Mouse (Mus musculus) lung, postnatal 10 days (tissue): ENCODE results near the gene Gon7.

ENCODE experiments used
- DNase-seq: peaks from one replicate; pipeline ENCODE4 v3.0.0; 2021

Gene Gon7

DNA sequence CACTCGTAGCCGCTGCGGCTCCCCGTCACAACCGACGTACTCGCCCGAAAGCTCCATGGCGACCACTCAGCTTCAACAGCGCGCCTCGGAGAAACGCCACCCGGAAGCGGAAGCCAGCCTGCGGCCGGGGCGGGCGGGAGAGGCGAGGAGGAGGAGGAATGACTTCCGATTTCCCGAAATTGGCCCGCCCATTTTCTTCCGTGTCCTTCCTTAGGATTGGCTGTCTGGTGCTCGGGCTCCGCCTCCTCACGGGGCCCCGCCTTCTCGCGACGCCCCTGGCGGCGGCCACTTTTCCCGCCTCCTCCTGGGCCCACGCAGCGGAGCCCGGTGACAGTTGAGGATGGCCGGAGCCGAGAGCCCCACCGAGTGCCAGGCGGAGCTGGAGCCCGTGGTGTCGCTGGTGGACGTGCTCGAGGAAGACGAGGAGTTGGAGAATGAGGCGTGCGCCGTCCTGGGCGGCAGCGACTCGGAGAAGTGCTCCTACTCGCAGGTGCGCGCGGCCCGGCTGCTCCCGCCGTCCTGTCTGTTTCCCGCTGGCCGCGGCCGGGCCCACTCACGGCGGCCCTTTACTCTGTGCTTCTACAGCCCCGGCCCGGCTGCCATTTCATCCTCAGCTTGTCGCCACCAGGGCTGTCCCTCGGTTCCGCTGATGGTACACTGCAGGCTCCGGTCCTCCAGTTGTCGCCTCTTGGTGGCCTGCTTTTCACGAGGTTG, at the start of gene Gon7, which contains the start of the genes Gm28051 and Ubr7:
Gene Gon7 (minus strand): TSS at position 115 of the 714 bp plus-strand sequence.
Gene Gm28051 (minus strand): TSS at position 77 of the 714 bp plus-strand sequence.
Gene Ubr7 (plus strand): TSS at position 279 of the 714 bp plus-strand sequence.
- DNase-seq, result peak; percentile 98

GRCm38 (mm10) chr12:102799528-102799927, 41.9 kb upstream of the Gon7 start:
- no peak for DNase-seq

DNA sequence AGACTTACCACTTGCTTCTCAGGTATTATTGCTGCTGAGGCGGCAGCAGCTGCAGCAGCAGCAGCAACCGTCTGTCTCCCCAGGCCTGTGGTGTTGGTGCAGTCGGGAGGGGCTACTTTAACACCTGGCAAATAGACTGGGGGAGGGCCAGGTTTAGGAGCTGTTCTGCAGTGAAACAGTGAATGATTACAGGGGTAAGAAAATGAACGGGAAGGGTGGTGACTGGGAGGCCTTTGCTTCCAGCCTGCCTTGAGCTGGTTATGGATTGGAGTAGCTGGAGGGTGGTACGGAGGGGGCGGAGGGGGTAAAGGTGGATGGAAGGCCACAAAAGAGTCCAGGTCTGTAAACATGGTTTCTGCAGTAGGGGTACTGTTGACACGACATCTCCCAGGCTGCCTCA, 30.3 kb upstream of the Gon7 start:
- no peak for DNase-seq

DNA sequence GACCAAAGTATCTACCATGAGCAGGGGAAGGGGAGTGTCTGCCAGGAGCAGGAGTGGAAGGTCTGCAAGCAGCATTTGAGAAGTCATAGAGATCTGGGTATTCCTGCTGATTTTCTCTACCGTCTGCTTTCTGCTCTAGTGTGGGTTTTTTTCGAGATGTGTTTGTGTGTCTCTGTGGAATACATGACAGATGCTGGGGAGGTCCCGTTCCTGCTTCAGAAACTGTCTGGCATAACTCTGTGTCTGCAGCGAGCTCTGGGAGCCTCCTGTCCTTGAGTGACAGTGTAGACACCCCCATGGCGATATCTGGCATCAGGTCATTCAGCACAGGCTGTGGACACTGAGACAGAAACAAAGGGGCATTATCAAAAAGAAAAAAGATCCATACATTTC, 28.0 kb upstream of the Gon7 start:
- DNase-seq, result no peak

DNA sequence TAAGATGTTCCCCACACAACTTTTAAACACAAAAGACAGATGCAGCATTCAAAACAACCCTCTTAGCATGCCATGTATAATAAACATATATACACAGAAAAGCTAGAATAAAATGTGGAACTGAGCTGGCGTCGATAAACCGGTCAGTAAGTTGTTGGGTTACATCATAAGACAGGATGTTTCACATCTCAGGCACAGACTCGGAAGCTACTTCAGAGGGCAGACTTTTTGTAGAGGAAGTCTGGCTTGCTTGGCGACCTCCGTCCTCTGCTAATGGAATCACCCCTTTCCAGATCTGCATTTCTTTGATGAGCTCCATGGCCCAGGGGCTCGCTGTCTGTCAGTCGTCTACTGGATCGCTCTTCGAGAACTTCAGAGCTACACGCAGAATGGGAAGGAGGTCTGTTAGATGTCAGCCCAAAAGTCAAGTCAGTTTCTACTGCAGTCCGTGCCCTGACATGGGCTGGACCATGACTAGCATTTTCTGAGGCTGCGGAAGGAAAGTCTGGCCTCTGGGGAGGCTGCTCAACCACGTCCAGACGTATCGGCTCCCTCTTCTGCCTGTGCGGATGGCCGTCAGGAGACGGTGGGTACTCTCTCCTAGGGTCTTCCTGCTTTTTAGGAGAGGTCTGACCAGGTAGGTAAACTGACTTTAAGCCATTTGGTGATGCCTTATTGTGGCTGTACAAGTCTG, 27.4 kb upstream of the Gon7 start:
- no peak for DNase-seq

DNA sequence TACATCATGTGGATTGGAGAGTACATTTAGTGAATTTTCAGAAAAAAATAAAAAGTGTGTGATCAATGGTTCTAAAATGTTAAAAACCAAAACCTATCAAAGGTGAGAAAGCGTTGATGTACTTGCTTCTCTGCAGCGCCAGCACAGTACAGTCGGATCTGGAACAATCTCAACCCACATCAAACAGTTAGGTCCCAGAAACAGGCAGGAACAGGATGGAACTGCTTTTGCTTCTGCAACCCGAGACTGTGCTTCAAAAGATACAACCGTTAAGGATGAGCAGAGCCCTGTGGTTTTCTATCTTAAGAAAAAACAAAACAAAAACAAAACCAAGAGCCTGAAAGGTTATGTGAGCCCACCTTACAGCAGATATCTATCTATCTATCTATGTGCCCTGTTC, 25.2 kb upstream of the Gon7 start:
- no peak for DNase-seq

GRCm38 (mm10) chr12:102779452-102779851, 21.8 kb upstream of the Gon7 start:
- DNase-seq, result peak; percentile 34

- DNase-seq, result no peak
Measured at GRCm38 (mm10) chr12:102778151-102778550, 20.5 kb upstream of the Gon7 start.

- no peak for DNase-seq
Measured at GRCm38 (mm10) chr12:102776035-102776434, 18.4 kb upstream of the Gon7 start.

GRCm38 (mm10) chr12:102772676-102773075, 15.1 kb upstream of the Gon7 start:
- no peak for DNase-seq

GRCm38 (mm10) chr12:102771601-102772000, 14.0 kb upstream of the Gon7 start:
- DNase-seq, result no peak

DNA sequence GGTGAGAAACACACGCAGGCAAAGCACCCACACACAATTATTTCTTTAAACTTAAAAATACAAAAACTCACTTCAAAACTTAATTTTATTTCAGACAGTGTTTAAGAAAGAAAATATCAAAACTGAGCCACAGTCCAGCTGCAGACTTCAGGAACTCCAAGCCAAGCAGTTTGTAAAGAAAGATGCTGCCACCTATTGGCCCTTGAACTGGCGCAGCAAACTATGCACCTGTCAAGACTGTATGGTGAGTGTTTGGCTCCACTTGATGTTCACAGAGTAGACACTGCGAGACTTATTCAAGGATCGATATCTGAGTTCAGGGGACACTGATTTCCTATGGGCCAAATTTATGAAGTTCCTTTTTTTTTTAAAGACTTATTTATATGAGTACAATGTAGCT, 11.4 kb upstream of the Gon7 start:
- no peak for DNase-seq

DNA sequence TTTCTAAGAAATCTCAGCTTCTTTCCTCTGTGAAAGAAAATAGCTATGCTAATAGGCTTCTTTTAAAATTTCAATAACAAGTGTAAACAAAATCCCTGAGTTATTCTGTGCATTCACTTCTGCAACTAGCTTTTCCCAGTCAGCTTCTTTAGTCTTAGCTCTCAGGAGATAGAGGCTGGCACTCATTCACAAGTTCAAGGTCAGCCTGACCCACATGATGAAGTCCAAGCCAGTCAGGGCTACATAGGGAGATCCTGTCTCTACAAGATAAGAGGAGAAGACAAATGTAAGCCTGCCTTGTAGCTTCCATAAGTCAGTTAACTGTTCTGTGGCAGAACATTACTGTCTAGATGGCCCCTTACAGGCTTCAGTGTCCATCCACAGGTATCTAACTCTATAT, 6.1 kb upstream of the Gon7 start:
- no peak for DNase-seq

- no peak for DNase-seq
Measured at GRCm38 (mm10) chr12:102761668-102762067, 4.1 kb upstream of the Gon7 start.

- no peak for DNase-seq
Measured at GRCm38 (mm10) chr12:102758936-102759335, 1.3 kb upstream of the Gon7 start.

GRCm38 (mm10) chr12:102758403-102758756, 777 bp upstream of the Gon7 start, which contains the start of gene Gm20604:
TSS of gene Gm20604 (minus strand) at chr12:102758672.
- peak; percentile 15 for DNase-seq

DNA sequence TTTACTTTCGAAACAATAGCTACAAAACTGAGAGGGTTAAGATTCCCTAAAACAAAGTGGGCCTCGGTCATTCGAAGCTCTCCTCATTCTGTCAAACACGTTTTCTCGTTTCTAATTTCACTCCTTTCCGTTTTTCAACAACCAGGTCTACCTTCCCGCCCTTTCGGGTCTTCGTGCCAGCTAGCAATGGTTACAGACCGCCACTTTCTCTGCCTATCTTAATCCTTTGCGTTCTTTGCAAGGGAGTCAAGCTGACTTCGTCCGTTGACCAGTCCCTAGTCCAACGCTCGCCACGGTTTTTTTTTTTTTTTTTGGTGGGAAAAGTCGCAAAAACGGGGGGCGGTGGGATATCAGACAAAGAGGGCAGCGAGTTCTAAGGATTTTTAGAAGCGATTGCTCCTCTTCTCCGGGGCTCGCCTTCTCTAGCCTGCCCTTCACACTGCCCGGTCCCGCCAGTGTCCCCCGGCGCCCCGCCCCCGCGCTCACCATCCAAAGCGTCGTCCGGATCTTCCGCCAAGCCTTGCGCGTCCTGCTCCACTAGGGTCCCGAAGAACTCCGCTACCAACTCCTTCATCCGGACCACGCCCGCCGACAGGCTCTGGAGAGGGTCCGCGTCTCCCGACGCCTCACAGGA, 431 bp downstream of the Gon7 start:
- DNase-seq, result no peak

- peak; percentile 48 for DNase-seq
Measured at GRCm38 (mm10) chr12:102756304-102756703, 1.3 kb downstream of the Gon7 start.

GRCm38 (mm10) chr12:102748256-102748655, 9.3 kb downstream of the Gon7 start:
- DNase-seq, result no peak

DNA sequence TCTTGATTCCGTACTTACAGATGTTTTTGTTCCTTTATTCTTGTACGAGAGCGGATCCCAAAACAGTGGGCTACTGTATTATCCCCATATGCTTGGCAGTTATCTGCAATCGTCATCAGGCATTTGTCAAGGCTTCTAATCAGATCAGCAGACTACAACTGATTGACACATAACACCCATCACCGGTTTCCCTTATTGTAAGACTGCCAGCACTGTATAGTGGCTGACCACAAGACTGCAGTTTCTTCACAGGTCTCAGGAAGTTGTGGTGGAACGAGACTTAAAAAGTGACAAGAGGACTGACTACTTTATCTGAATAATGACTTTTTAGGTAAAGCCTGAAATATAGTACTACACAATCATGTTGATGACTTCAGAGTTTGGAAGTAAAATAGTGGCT, 12.8 kb downstream of the Gon7 start:
- DNase-seq, result no peak

- DNase-seq, result peak; percentile 93
Measured at GRCm38 (mm10) chr12:102743589-102744574, 13.7 kb downstream of the Gon7 start, which contains the start of the genes Moap1 and Tmem251. TSS of gene Moap1 (minus strand) at chr12:102743661. TSS of gene Tmem251 (plus strand) at chr12:102743762.

- no peak for DNase-seq
Measured at GRCm38 (mm10) chr12:102743036-102743588, 14.5 kb downstream of the Gon7 start.
